ENCODE assay signal across 1 mouse cellular context in genomic region chr7:38227900-38228298, GRCm38 (mm10).
A peak's percentile ranks its signal among the peaks of the same experiment; 100 is the strongest.
TF ChIP-seq lines count a peak whose summit lies in the region.

Plekhf1 (minus strand) TSS chr7:38228016.

TF ChIP-seq in MEL, 35 proteins besides CTCF, POLR2A, EP300 and RAD21 (continued from another document):
- no peak for TF ChIP-seq RCOR1 (IDR thresholded peaks at IDR 0.05; ENCODE audit: low read depth, low read length)
- TF ChIP-seq MAX (IDR thresholded peaks at IDR 0.05; ENCODE audit: low read length): no peak
- TF ChIP-seq HCFC1 (IDR thresholded peaks at IDR 0.05; ENCODE audit: low read depth, low read length): peak; percentile 34; the same call in 1 of the 2 replicates
- no peak; the same call in 1 of the 2 replicates for TF ChIP-seq TCF12 (IDR thresholded peaks at IDR 0.05; ENCODE audit: low read depth, low read length)
- TF ChIP-seq GATA1 (IDR thresholded peaks at IDR 0.05; ENCODE audit: low read depth, low read length): no peak
- TF ChIP-seq ZC3H11A (IDR thresholded peaks at IDR 0.05; ENCODE audit: low read depth, low read length): no peak
- TF ChIP-seq MYB (IDR thresholded peaks at IDR 0.05; ENCODE audit: low read depth, low read length): no peak
- TF ChIP-seq E2F4 (IDR thresholded peaks at IDR 0.05; ENCODE audit: borderline replicate concordance, low read depth, low read length): no peak
